Comparison of ENCODE assay signal across 7 mouse cellular contexts in genomic region chr9:20642101-20642895, GRCm38 (mm10). TPM values are rescaled to one million over a fixed set of nuclear protein-coding genes. Genes with fewer than 3 reads are reported as not detected.
DNase-seq lines count a peak whose midpoint lies in the region; ATAC-seq and TF ChIP-seq lines count a peak whose summit lies in the region.

TSS of gene Ubl5 (plus strand) at chr9:20642878.

- WGBS in bone marrow, adult 2 months = 7% methylated on average over 51 of the region's 51 CpGs
- under 1% methylated on average over 51 of the region's 51 CpGs for WGBS in forebrain, embryonic 11.5 days
- WGBS in large intestine, adult 2 months = 1% methylated on average over 51 of the region's 51 CpGs

- H3K4me1 ChIP-seq in bone marrow, adult 2 months (ENCODE audit: control insufficient read depth, insufficient read depth, low read length) = no peaks in the 10 kb centered on the region; the same call in none of the 2 replicates
- peaks cover 8% of the 10 kb centered on the region for H3K4me1 ChIP-seq in forebrain, embryonic 11.5 days (replicated peaks; ENCODE audit: control insufficient read depth, insufficient read depth, low read length)

- peak; percentile 98 for DNase-seq in Muller cell, postnatal 12 days (ENCODE audit: inconsistent ontology term)
- DNase-seq in forebrain, embryonic 11.5 days (ENCODE audit: low spot score) = peak; percentile 95
- peak; percentile 38 for DNase-seq in heart, postnatal 25 days (ENCODE audit: low spot score)
- no peak for DNase-seq in large intestine, adult 2 months (ENCODE audit: low read depth, low spot score)
- DNase-seq in lung, postnatal 14 days = peak; percentile 85
- peak; percentile 82 for DNase-seq in ovary, postnatal 36 days (ENCODE audit: low spot score)

- intact Hi-C loops in heart, postnatal 25 days (cut with DNase I) = no loop called here

- H3K9me3 ChIP-seq in forebrain, embryonic 11.5 days (ENCODE audit: control insufficient read depth, low read length) = no peaks in the 10 kb centered on the region

- no peak for TF ChIP-seq CTCF in bone marrow, adult 2 months (IDR thresholded peaks at IDR 0.05; ENCODE audit: control insufficient read depth, insufficient read depth, low read length)

- H3K9ac ChIP-seq in forebrain, embryonic 11.5 days (ENCODE audit: low read length) = peak within 1 kb of the TSS; percentile 77

- peak within 1 kb of the TSS; percentile 32 for H3K27ac ChIP-seq in bone marrow, adult 2 months (ENCODE audit: control insufficient read depth, insufficient read depth, low read depth, low read length, poor library complexity)
- H3K27ac ChIP-seq in forebrain, embryonic 11.5 days (ENCODE audit: low read depth, low read length) = peak within 1 kb of the TSS; percentile 83

- 0 out of 2 replicates have a peak, but pooled peaks have one; percentile 42 for TF ChIP-seq POLR2A in bone marrow, adult 2 months (IDR thresholded peaks at IDR 0.05; ENCODE audit: borderline replicate concordance, control insufficient read depth, low read depth, low read length)

- H3K27me3 ChIP-seq in forebrain, embryonic 11.5 days (ENCODE audit: control insufficient read depth, insufficient read depth, low read length) = no peaks in the 10 kb centered on the region

- peak within 1 kb of the TSS; percentile 94 for H3K4me2 ChIP-seq in forebrain, embryonic 11.5 days (ENCODE audit: low read depth, low read length, severe bottlenecking)

- H3K36me3 ChIP-seq in forebrain, embryonic 11.5 days (ENCODE audit: control insufficient read depth, insufficient read depth, low read length) = peaks cover 2% of the 10 kb centered on the region; the same call in 1 of the 2 replicates

- H3K4me3 ChIP-seq in bone marrow, adult 2 months (replicated peaks; ENCODE audit: control insufficient read depth, low read depth, low read length) = peak within 1 kb of the TSS; percentile 77
- peak within 1 kb of the TSS; percentile 86 for H3K4me3 ChIP-seq in forebrain, embryonic 11.5 days (ENCODE audit: low read depth, low read length)

- peak; percentile 90 for ATAC-seq in forebrain, embryonic 11.5 days (replicated peaks; ENCODE audit: low FRiP score)

RNA-seq across cellular contexts. Expression of gene Ubl5, which starts in this region (rescaled TPM):
- polyA plus RNA-seq in bone marrow, adult 2 months (2011; ENCODE audit: insufficient read depth, insufficient read length, low replicate concordance, missing spikeins) = 137 and 207 TPM in 2 replicates
- polyA plus RNA-seq in forebrain, embryonic 11.5 days (2014; fragmentation: Nextera tagmentation; extraction: Ambion mirVana) = 350 and 401 TPM in 2 replicates
- 100 to 1,000 TPM; 218 to 220 TPM for total RNA-seq in heart, postnatal 25 days (2021)
- polyA plus RNA-seq in large intestine, adult 2 months (2012; rRNA removed) = 321 and 348 TPM in 2 replicates
